Mouse (Mus musculus): ENCODE measurements around the gene Gcsam.

DNA sequence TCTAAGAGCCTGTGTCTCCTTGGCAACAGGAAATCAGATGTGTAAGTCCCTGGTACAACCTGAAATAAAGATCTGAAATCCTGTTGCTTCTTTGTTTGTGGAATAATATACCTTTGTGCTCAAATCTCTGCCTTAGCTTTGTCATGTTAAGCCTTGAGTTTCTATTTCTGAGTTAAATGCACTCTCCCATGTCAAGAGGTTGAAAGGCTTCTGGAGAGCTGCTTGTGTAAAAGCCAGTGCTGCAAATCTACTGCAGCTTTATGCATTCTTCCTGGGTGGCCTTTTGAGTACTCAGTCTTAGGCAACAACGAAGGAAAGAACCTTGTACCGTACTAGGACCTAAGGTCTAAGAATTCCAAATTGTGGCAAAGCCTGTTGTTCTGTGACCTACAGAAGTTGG, 3.1 kb downstream of the Gcsam start:
- no peak for TF ChIP-seq POLR2A (IDR thresholded peaks at IDR 0.05; ENCODE audit: low read depth, low read length)
- no peak for TF ChIP-seq CTCF (IDR thresholded peaks at IDR 0.05; ENCODE audit: extremely low read depth, insufficient read depth, insufficient read length, insufficient replicate concordance)
